In the genomic region with DNA sequence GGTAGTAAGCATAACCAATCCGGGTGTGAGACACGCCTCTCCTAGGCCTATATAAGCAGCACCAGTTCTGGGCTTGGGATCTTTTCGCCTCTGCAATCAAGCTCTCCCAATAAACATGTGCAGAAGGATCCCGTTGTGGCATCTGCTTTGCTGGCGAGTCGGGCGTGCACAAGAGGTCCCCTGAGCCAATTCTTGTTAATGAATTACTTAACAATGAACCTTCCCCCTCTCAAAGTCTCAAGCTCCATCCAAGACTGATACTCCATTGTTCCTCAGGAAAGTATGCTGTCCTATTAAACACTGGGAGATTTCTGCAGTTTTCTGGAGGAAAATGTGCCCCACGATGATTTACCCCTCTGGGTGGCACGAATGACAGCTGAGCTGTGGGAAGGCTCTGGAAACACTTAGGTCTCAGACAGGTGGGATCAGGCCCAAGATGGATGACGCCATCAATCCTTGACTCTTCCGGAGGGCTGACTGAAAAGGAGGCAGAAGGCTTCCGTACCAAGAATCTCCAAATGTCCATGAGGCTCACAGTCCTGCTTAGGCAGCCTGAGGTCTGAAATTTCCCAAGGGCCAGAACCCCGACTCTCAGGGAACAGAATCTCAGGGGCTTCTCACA, we compare ENCODE assay signal across 21 mouse cellular contexts. TPM values are rescaled to one million over a fixed set of nuclear protein-coding genes. Genes with fewer than 3 reads are reported as not detected.
"Had no signal": no experiment of that assay in that cellular context is flagged by ENCODE, and none has a peak within 500 bp of the region (broad histone marks: within the 10 kb centered on the region; RNA-seq: fewer than 3 reads in every experiment).

No protein-coding gene starts in this region.

- ATAC-seq: intestine, embryonic 15.5 days; midbrain, embryonic 13.5 days; midbrain, embryonic 16.5 days had no signal

- H3K4me1 ChIP-seq: intestine, embryonic 15.5 days; liver, embryonic 13.5 days; stomach, embryonic 15.5 days had no signal

- H3K9ac ChIP-seq: intestine, embryonic 15.5 days; liver, embryonic 13.5 days; midbrain, embryonic 13.5 days; neural tube, embryonic 13.5 days; stomach, embryonic 15.5 days had no signal

- H3K4me2 ChIP-seq: intestine, embryonic 15.5 days; liver, embryonic 13.5 days; midbrain, embryonic 13.5 days; neural tube, embryonic 13.5 days; stomach, embryonic 15.5 days had no signal

- H3K4me3 ChIP-seq: intestine, embryonic 15.5 days; layer of hippocampus, adult 2 months; liver, embryonic 13.5 days; midbrain, embryonic 10.5 days; midbrain, embryonic 13.5 days; myocyte; neural tube, embryonic 13.5 days; stomach, embryonic 15.5 days had no signal

- H3K36me3 ChIP-seq: intestine, embryonic 15.5 days; liver, embryonic 13.5 days; midbrain, embryonic 10.5 days; midbrain, embryonic 13.5 days; neural tube, embryonic 13.5 days; stomach, embryonic 15.5 days had no signal

- H3K27me3 ChIP-seq: intestine, embryonic 15.5 days; liver, embryonic 13.5 days; stomach, embryonic 15.5 days had no signal

- H3K9me3 ChIP-seq: intestine, embryonic 15.5 days; liver, embryonic 13.5 days; midbrain, embryonic 10.5 days; midbrain, embryonic 13.5 days; neural tube, embryonic 13.5 days; stomach, embryonic 15.5 days had no signal

- DNase-seq: layer of hippocampus, adult 9-11 months; liver, embryonic 13.5 days; lung, adult 2 months; retina, postnatal 1 day; right cerebral cortex, postnatal 25 days; spleen, adult 18-20 months; thymus, postnatal 25 days had no signal

- H3K27ac ChIP-seq: intestine, embryonic 15.5 days; kidney, postnatal 0 days; layer of hippocampus, adult 2 months; liver, embryonic 13.5 days; macrophage; midbrain, embryonic 10.5 days; midbrain, embryonic 13.5 days; neural tube, embryonic 13.5 days; stomach, embryonic 15.5 days had no signal

RNA-seq across cellular contexts. Expression of a gene that starts 46.0 kb away (rescaled TPM):
- polyA plus RNA-seq: kidney, postnatal 0 days; limb, embryonic 11.5 days; limb, embryonic 14.5 days; lung, embryonic 16.5 days; macrophage; midbrain, embryonic 10.5 days; midbrain, embryonic 13.5 days; midbrain, embryonic 16.5 days; myocyte; neural tube, embryonic 13.5 days; thymus, postnatal 0 days had no signal
